Mouse (Mus musculus): Measurements from ENCODE around the gene Lrch3.

DNA sequence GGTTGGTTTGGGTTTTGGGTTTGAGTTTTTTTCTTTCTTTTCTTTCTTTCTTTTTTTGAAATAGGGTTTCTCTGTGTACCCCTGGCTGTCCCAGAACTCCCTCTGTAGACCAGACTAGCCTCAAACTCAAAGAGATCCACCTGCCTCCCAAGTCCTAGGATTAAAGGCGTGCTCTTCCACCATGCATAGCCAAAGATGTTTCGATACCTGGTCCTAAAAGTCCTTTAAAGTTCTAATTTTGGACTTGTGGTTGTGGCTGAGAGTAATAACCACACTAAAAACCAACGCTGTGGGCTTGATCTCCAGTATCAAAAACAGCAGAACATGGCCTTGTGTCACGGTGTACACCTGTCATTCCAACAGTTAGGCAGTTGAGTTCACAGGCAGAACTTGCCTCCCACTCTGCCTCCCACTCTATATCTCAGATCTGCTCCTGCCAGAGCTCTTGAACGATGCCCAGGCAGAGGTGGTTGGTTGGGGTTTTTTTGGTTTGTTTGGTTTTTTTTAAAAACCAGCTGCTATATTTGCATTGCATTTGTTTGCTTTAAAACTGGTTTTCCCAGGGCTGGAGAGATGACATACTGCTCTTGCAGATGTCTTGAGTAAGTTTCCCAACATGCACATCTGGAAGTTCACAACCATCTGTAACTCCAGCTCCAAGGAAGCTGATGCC lies 103.9 kb downstream of the Lrch3 start:
- TF ChIP-seq CTCF (conservative IDR thresholded peaks at IDR 0.05; ENCODE audit: low read length) (no peak), NANOG (IDR thresholded peaks at IDR 0.05; ENCODE audit: borderline replicate concordance, low read length) (no peak)
